In the genomic region with DNA sequence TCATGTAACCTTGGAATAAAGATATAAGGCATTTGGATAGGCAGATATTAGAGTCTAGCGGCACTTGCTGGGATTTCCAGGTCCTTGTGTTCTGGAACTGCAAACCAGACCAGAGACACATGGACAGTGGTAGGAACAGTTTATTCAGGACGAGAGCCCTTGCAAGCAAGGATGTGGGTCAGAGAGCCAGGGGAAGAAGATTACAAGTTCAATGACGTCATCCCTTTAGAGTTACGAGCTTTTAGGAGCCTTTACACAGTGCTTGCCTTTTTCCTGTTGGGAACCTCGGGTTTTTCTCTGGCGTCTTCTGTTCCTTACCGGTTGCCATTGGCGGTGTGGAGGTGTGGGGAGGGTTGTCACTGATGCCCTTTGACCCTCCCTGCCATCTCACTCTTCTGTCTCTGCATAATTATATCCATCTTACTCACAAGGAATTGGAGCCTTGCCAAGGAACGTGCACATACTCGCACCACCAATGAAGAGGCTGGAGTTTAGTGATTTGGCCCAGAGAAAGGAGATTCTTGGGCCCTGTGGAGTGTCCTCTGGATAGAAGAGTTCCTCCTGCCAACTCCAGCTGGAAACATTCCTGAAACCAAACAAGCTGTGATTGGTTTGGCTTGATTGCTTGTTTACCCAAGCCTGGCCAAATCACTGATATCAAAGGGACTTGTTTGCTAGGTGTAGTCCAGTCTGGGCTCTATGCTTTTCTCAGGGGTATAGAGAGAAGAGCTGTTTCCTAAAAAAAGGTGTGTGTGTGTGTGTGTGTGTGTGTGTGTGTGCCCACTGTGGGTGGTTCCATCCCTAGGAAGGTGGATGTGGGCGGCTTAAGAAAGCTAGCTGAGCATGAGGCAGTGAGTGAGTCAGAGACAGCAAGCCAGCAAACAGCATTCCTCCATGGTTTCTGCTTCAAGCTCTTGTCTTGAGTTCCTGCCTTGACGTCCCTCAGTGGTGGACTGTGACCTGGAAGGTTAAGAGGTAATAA, we compare ENCODE assay signal across 12 mouse cellular contexts. TPM values are rescaled to one million over a fixed set of nuclear protein-coding genes. Genes with fewer than 3 reads are reported as not detected.
DNase-seq lines count a peak whose midpoint lies in the region; ATAC-seq and TF ChIP-seq lines count a peak whose summit lies in the region.
"Had no signal": no experiment of that assay in that cellular context is flagged by ENCODE, and none has a peak within 500 bp of the region (broad histone marks: within the 10 kb centered on the region; RNA-seq: fewer than 3 reads in every experiment).

No protein-coding gene starts in this region.

- no peaks in the 10 kb centered on the region; the same call in 1 of the 2 replicates for H3K4me1 ChIP-seq in intestine, embryonic 16.5 days (ENCODE audit: control insufficient read depth, insufficient read depth, low read length)
- no peaks in the 10 kb centered on the region for H3K4me1 ChIP-seq in midbrain, postnatal 0 days (ENCODE audit: insufficient read depth, low read length)
- H3K4me1 ChIP-seq: liver, embryonic 15.5 days had no signal

- no peak for TF ChIP-seq CTCF in midbrain, postnatal 0 days (IDR thresholded peaks at IDR 0.05)

- H3K36me3 ChIP-seq in intestine, embryonic 16.5 days (ENCODE audit: control insufficient read depth, insufficient read depth, low read length) = no peaks in the 10 kb centered on the region
- H3K36me3 ChIP-seq in midbrain, postnatal 0 days (ENCODE audit: insufficient read depth, low read length) = no peaks in the 10 kb centered on the region
- H3K36me3 ChIP-seq: kidney, embryonic 15.5 days; liver, embryonic 15.5 days; neural tube, embryonic 13.5 days had no signal

- no peak overlapping the region for H3K27ac ChIP-seq in intestine, embryonic 16.5 days (ENCODE audit: low read length)
- no peak overlapping the region for H3K27ac ChIP-seq in midbrain, postnatal 0 days (ENCODE audit: low read depth, low read length)
- H3K27ac ChIP-seq: kidney, embryonic 15.5 days; liver, embryonic 15.5 days; neural tube, embryonic 13.5 days had no signal

- ATAC-seq in intestine, embryonic 16.5 days = peak; percentile 44; the same call in 1 of the 2 replicates
- no peak for ATAC-seq in midbrain, postnatal 0 days (ENCODE audit: low FRiP score)
- ATAC-seq: activated CD4-positive, CD25-positive, alpha-beta regulatory T cell, adult 4 months had no signal

- H3K4me2 ChIP-seq in intestine, embryonic 16.5 days (ENCODE audit: low read depth, low read length) = no peak overlapping the region
- no peak overlapping the region for H3K4me2 ChIP-seq in midbrain, postnatal 0 days (ENCODE audit: low read depth, low read length, poor library complexity, severe bottlenecking)
- H3K4me2 ChIP-seq: kidney, embryonic 15.5 days; liver, embryonic 15.5 days; neural tube, embryonic 13.5 days had no signal

- WGBS in intestine, embryonic 16.5 days = 59% methylated on average over 12 of the region's 12 CpGs
- WGBS in midbrain, postnatal 0 days = 77% methylated on average over 12 of the region's 12 CpGs

- no peak overlapping the region for H3K4me3 ChIP-seq in intestine, embryonic 16.5 days (ENCODE audit: low read length)
- no peak overlapping the region for H3K4me3 ChIP-seq in midbrain, postnatal 0 days (ENCODE audit: low read depth, low read length)
- H3K4me3 ChIP-seq: kidney, embryonic 15.5 days; liver, embryonic 15.5 days; neural tube, embryonic 13.5 days had no signal

- H3K9ac ChIP-seq in intestine, embryonic 16.5 days (ENCODE audit: low read depth, low read length) = no peak overlapping the region
- H3K9ac ChIP-seq in midbrain, postnatal 0 days (replicated peaks; ENCODE audit: low read length, poor library complexity, severe bottlenecking) = no peak overlapping the region
- H3K9ac ChIP-seq: kidney, embryonic 15.5 days; liver, embryonic 15.5 days; neural tube, embryonic 13.5 days had no signal

- DNase-seq in frontal cortex, adult 2 months (ENCODE audit: extremely low spot score in 1 of 2, low spot score in 1 of 2) = peak; percentile 24 to 73
- DNase-seq in frontal cortex, postnatal 14 days (ENCODE audit: low spot score in 2 of 2) = no peak
- peak; percentile 38 for DNase-seq in right cerebral cortex, postnatal 25 days
- no peak for DNase-seq in right cerebral cortex, postnatal 14 days
- DNase-seq in yolk sac, embryonic 10.5 days (ENCODE audit: low spot score) = peak; percentile 6
- no peak for DNase-seq in spleen, postnatal 10 days (ENCODE audit: low spot score in 2 of 2)
- DNase-seq in midbrain, postnatal 0 days (ENCODE audit: low spot score) = no peak

- H3K9me3 ChIP-seq in intestine, embryonic 16.5 days (ENCODE audit: control insufficient read depth, low read length) = no peaks in the 10 kb centered on the region
- no peaks in the 10 kb centered on the region for H3K9me3 ChIP-seq in midbrain, postnatal 0 days (ENCODE audit: low read length)
- H3K9me3 ChIP-seq: kidney, embryonic 15.5 days; liver, embryonic 15.5 days; neural tube, embryonic 13.5 days had no signal

- H3K27me3 ChIP-seq in intestine, embryonic 16.5 days (replicated peaks; ENCODE audit: control insufficient read depth, insufficient read depth, low read length) = no peaks in the 10 kb centered on the region
- H3K27me3 ChIP-seq in midbrain, postnatal 0 days (ENCODE audit: insufficient read depth, low read length) = no peaks in the 10 kb centered on the region
- H3K27me3 ChIP-seq: kidney, embryonic 15.5 days; liver, embryonic 15.5 days; neural tube, embryonic 13.5 days had no signal

RNA-seq across cellular contexts. Expression of gene Slc4a3, which starts 42.0 kb away (rescaled TPM):
- polyA plus RNA-seq in frontal cortex, adult 2 months (2012; rRNA removed) = 115 and 122 TPM in 2 replicates
- polyA plus RNA-seq in intestine, embryonic 16.5 days (2015; fragmentation: Nextera tagmentation; extraction: Ambion mirVana) = 7.6 and 9.8 TPM in 2 replicates
- total RNA-seq in midbrain, postnatal 0 days (2014; rRNA removed) = 172 and 179 TPM in 2 replicates
- polyA plus RNA-seq in midbrain, postnatal 0 days (2015; fragmentation: Nextera tagmentation; extraction: Ambion mirVana) = 108 and 111 TPM in 2 replicates

Comparison
In these comparisons a context has a peak if more than half of its experiments do, and no peak if none do; other contexts are left out.
1. DNase-seq: peak in frontal cortex, adult 2 months (2 of 2), right cerebral cortex, postnatal 25 days (single experiment) and yolk sac, embryonic 10.5 days (single experiment); none in frontal cortex, postnatal 14 days (0 of 2), right cerebral cortex, postnatal 14 days (single experiment), spleen, postnatal 10 days (0 of 2) and midbrain, postnatal 0 days (single experiment).
2. RNA of gene Slc4a3, which starts 42.0 kb away (polyA plus RNA-seq): 115 to 122 TPM in frontal cortex, adult 2 months and 108 to 111 TPM in midbrain, postnatal 0 days; 7.6 to 9.8 TPM in intestine, embryonic 16.5 days; every median in the first group is over 10 times any median in the second.